Mouse (Mus musculus): Measurements from ENCODE around the gene Nepn. TPM values are rescaled to one million over a fixed set of nuclear protein-coding genes. Genes with fewer than 3 reads are reported as not detected.

The Nepn gene
- polyA plus RNA-seq, 1 experiment: 29.6 TPM

GRCm38 (mm10) chr10:52383522-52383921, 5.2 kb upstream of the Nepn start:
- Histone ChIP-seq H3K4me1 (ENCODE audit: control insufficient read depth, insufficient read depth, low read length) (peaks cover 11% of the 10 kb centered on the region), H3K4me3 (ENCODE audit: insufficient read depth, low read depth, low read length) (no peak overlapping the region), H3K36me3 (ENCODE audit: control insufficient read depth, insufficient read depth, low read length) (no peaks in the 10 kb centered on the region), H3K27ac (ENCODE audit: insufficient read depth, low read depth, low read length) (no peak overlapping the region), H3K27me3 (replicated peaks; ENCODE audit: control insufficient read depth, insufficient read depth, low read length) (no peaks in the 10 kb centered on the region)
- DNase-seq: no peak
- WGBS: 91% methylated on average over 1 of the region's 1 CpGs
- no peak for TF ChIP-seq POLR2A (IDR thresholded peaks at IDR 0.05; ENCODE audit: low read depth, low read length)

- TF ChIP-seq CTCF (conservative IDR thresholded peaks at IDR 0.05; ENCODE audit: insufficient read depth, insufficient read length, low read depth, low read length) (peak; percentile 84), POLR2A (IDR thresholded peaks at IDR 0.05; ENCODE audit: low read depth, low read length) (no peak)
- 39% methylated on average over 8 of the region's 8 CpGs for WGBS
- Histone ChIP-seq H3K36me3 (ENCODE audit: control insufficient read depth, insufficient read depth, low read length) (no peaks in the 10 kb centered on the region), H3K27ac (ENCODE audit: insufficient read depth, low read depth, low read length) (no peak overlapping the region), H3K4me3 (ENCODE audit: insufficient read depth, low read depth, low read length) (no peak overlapping the region), H3K4me1 (ENCODE audit: control insufficient read depth, insufficient read depth, low read length) (peaks cover 14% of the 10 kb centered on the region), H3K27me3 (replicated peaks; ENCODE audit: control insufficient read depth, insufficient read depth, low read length) (no peaks in the 10 kb centered on the region)
- peak; percentile 77 for DNase-seq
Measured at GRCm38 (mm10) chr10:52384823-52385610, 3.8 kb upstream of the Nepn start.

- no peak overlapping the region for H3K27ac ChIP-seq (ENCODE audit: insufficient read depth, low read depth, low read length)
- H3K36me3 ChIP-seq (ENCODE audit: control insufficient read depth, insufficient read depth, low read length): no peaks in the 10 kb centered on the region
- 85% methylated on average over 4 of the region's 4 CpGs for WGBS
- no peak for DNase-seq
- H3K27me3 ChIP-seq (replicated peaks; ENCODE audit: control insufficient read depth, insufficient read depth, low read length): no peaks in the 10 kb centered on the region
- H3K4me1 ChIP-seq (ENCODE audit: control insufficient read depth, insufficient read depth, low read length): peaks cover 14% of the 10 kb centered on the region
- TF ChIP-seq CTCF (conservative IDR thresholded peaks at IDR 0.05; ENCODE audit: insufficient read depth, insufficient read length, low read depth, low read length) (no peak), POLR2A (IDR thresholded peaks at IDR 0.05; ENCODE audit: low read depth, low read length) (no peak)
- H3K4me3 ChIP-seq (ENCODE audit: insufficient read depth, low read depth, low read length): no peak overlapping the region
Measured at GRCm38 (mm10) chr10:52387192-52387591, 1.6 kb upstream of the Nepn start.

- peaks cover 9% of the 10 kb centered on the region; the same call in 1 of the 2 replicates for H3K4me1 ChIP-seq (ENCODE audit: control insufficient read depth, insufficient read depth, low read length)
- H3K36me3 ChIP-seq (ENCODE audit: control insufficient read depth, insufficient read depth, low read length): no peaks in the 10 kb centered on the region
- no peak for DNase-seq
- no peak for TF ChIP-seq POLR2A (IDR thresholded peaks at IDR 0.05; ENCODE audit: low read depth, low read length)
- TF ChIP-seq CTCF (conservative IDR thresholded peaks at IDR 0.05; ENCODE audit: insufficient read depth, insufficient read length, low read depth, low read length): no peak
- 40% methylated on average over 3 of the region's 3 CpGs for WGBS
- no peak overlapping the region for H3K4me3 ChIP-seq (ENCODE audit: insufficient read depth, low read depth, low read length)
- peak overlapping the region; percentile 54 for H3K27ac ChIP-seq (ENCODE audit: insufficient read depth, low read depth, low read length)
- no peaks in the 10 kb centered on the region for H3K27me3 ChIP-seq (replicated peaks; ENCODE audit: control insufficient read depth, insufficient read depth, low read length)
Measured at GRCm38 (mm10) chr10:52389438-52389837, 666 bp downstream of the Nepn start.

GRCm38 (mm10) chr10:52391208-52391607, 2.4 kb downstream of the Nepn start:
- 72% methylated on average over 2 of the region's 2 CpGs for WGBS
- Histone ChIP-seq H3K36me3 (ENCODE audit: control insufficient read depth, insufficient read depth, low read length) (no peaks in the 10 kb centered on the region), H3K27ac (ENCODE audit: insufficient read depth, low read depth, low read length) (peak overlapping the region; percentile 59; the same call in 1 of the 2 replicates), H3K4me1 (ENCODE audit: control insufficient read depth, insufficient read depth, low read length) (peaks cover 5% of the 10 kb centered on the region; the same call in 1 of the 2 replicates), H3K4me3 (ENCODE audit: insufficient read depth, low read depth, low read length) (no peak overlapping the region), H3K27me3 (replicated peaks; ENCODE audit: control insufficient read depth, insufficient read depth, low read length) (no peaks in the 10 kb centered on the region)
- TF ChIP-seq CTCF (conservative IDR thresholded peaks at IDR 0.05; ENCODE audit: insufficient read depth, insufficient read length, low read depth, low read length) (no peak), POLR2A (IDR thresholded peaks at IDR 0.05; ENCODE audit: low read depth, low read length) (no peak)
- DNase-seq: no peak

GRCm38 (mm10) chr10:52396647-52397046, 7.9 kb downstream of the Nepn start:
- no peaks in the 10 kb centered on the region for H3K27me3 ChIP-seq (replicated peaks; ENCODE audit: control insufficient read depth, insufficient read depth, low read length)
- peak; percentile 90 for DNase-seq

GRCm38 (mm10) chr10:52398715-52399114, 9.9 kb downstream of the Nepn start:
- H3K27ac ChIP-seq (ENCODE audit: insufficient read depth, low read depth, low read length): no peak overlapping the region
- H3K4me1 ChIP-seq (ENCODE audit: control insufficient read depth, insufficient read depth, low read length): peaks cover 3% of the 10 kb centered on the region; the same call in 1 of the 2 replicates
- H3K4me3 ChIP-seq (ENCODE audit: insufficient read depth, low read depth, low read length): no peak overlapping the region
- H3K27me3 ChIP-seq (replicated peaks; ENCODE audit: control insufficient read depth, insufficient read depth, low read length): no peaks in the 10 kb centered on the region
- 80% methylated on average over 2 of the region's 2 CpGs for WGBS
- DNase-seq: no peak
- TF ChIP-seq CTCF (conservative IDR thresholded peaks at IDR 0.05; ENCODE audit: insufficient read depth, insufficient read length, low read depth, low read length) (no peak), POLR2A (IDR thresholded peaks at IDR 0.05; ENCODE audit: low read depth, low read length) (no peak)
- no peaks in the 10 kb centered on the region for H3K36me3 ChIP-seq (ENCODE audit: control insufficient read depth, insufficient read depth, low read length)

More at GRCm38 (mm10) chr10:52396647-52397046, 7.9 kb downstream of the Nepn start:
- no peaks in the 10 kb centered on the region for H3K36me3 ChIP-seq (ENCODE audit: control insufficient read depth, insufficient read depth, low read length)
- 59% methylated on average over 3 of the region's 3 CpGs for WGBS
- H3K4me3 ChIP-seq (ENCODE audit: insufficient read depth, low read depth, low read length): no peak overlapping the region
- H3K27ac ChIP-seq (ENCODE audit: insufficient read depth, low read depth, low read length): peak overlapping the region; percentile 77; the same call in 1 of the 2 replicates
- TF ChIP-seq CTCF (conservative IDR thresholded peaks at IDR 0.05; ENCODE audit: insufficient read depth, insufficient read length, low read depth, low read length): no peak
- TF ChIP-seq POLR2A (IDR thresholded peaks at IDR 0.05; ENCODE audit: low read depth, low read length): no peak
- peaks cover 3% of the 10 kb centered on the region; the same call in 1 of the 2 replicates for H3K4me1 ChIP-seq (ENCODE audit: control insufficient read depth, insufficient read depth, low read length)
